Mouse (Mus musculus) retina, embryonic 14.5 days (tissue): ENCODE measurements around the gene 1500011B03Rik.

Experiments used
- DNase-seq: peaks from one replicate; pipeline ENCODE4 v3.0.0-alpha.2; 2015; ENCODE audit warnings: low spot score

The 1500011B03Rik gene

GRCm38 (mm10) chr5:114780912-114781311, 42.4 kb downstream of the 1500011B03Rik start:
- DNase-seq: no peak

GRCm38 (mm10) chr5:114779956-114780489, 43.2 kb downstream of the 1500011B03Rik start:
- DNase-seq: no peak

GRCm38 (mm10) chr5:114776174-114776573, 47.1 kb downstream of the 1500011B03Rik start:
- no peak for DNase-seq

GRCm38 (mm10) chr5:114775056-114775979, 48.0 kb downstream of the 1500011B03Rik start, which contains the start of gene Git2:
TSS of gene Git2 (minus strand) at chr5:114775517.
- DNase-seq: peak; percentile 24

GRCm38 (mm10) chr5:114774403-114775051, 48.7 kb downstream of the 1500011B03Rik start, which contains the start of gene Ankrd13a:
TSS of gene Ankrd13a (plus strand) at chr5:114774677.
- DNase-seq: peak; percentile 94

- DNase-seq: no peak
Observed at GRCm38 (mm10) chr5:114773780-114774179, 49.5 kb downstream of the 1500011B03Rik start.

GRCm38 (mm10) chr5:114773211-114773710, 50.0 kb downstream of the 1500011B03Rik start:
- DNase-seq: peak; percentile 98

GRCm38 (mm10) chr5:114772456-114773203, 50.6 kb downstream of the 1500011B03Rik start:
- DNase-seq: peak; percentile 43

- no peak for DNase-seq
Observed at GRCm38 (mm10) chr5:114771796-114772195, 51.5 kb downstream of the 1500011B03Rik start.

GRCm38 (mm10) chr5:114769786-114770185, 53.5 kb downstream of the 1500011B03Rik start:
- DNase-seq: no peak

- DNase-seq: no peak
Observed at GRCm38 (mm10) chr5:114767185-114767584, 56.1 kb downstream of the 1500011B03Rik start.

- DNase-seq: no peak
Observed at GRCm38 (mm10) chr5:114766686-114767085, 56.6 kb downstream of the 1500011B03Rik start.

GRCm38 (mm10) chr5:114764812-114765735, 58.2 kb downstream of the 1500011B03Rik start:
- DNase-seq: no peak

- DNase-seq: no peak
Observed at GRCm38 (mm10) chr5:114761980-114762379, 61.3 kb downstream of the 1500011B03Rik start.

- DNase-seq: no peak
Observed at GRCm38 (mm10) chr5:114759536-114760090, 63.7 kb downstream of the 1500011B03Rik start.
